Mouse (Mus musculus): Measurements from ENCODE around the gene Ncr1. TPM values are rescaled to one million over a fixed set of nuclear protein-coding genes. Genes with fewer than 3 reads are reported as not detected.

Gene Ncr1
- not detected for polyA plus RNA-seq (2015; fragmentation: Illumina TruSeq; extraction: RNeasy Lipid Tissue Mini Kit (QIAGEN cat#74804); ENCODE audit: insufficient read depth, low read depth, low replicate concordance)

GRCm38 (mm10) chr7:4337509-4337908 is at the start of gene Ncr1:
Ncr1 (plus strand) TSS chr7:4337724.

Other genes with a start within 250 kb of the Ncr1 start
- 13.3 TPM for gene Ttyh1, start 218.3 kb upstream of the Ncr1 start, polyA plus RNA-seq (2015; fragmentation: Illumina TruSeq; extraction: RNeasy Lipid Tissue Mini Kit (QIAGEN cat#74804); ENCODE audit: insufficient read depth, low read depth, low replicate concordance)
- 57.7 TPM for gene Leng8, start 200.7 kb upstream of the Ncr1 start, polyA plus RNA-seq (2015; fragmentation: Illumina TruSeq; extraction: RNeasy Lipid Tissue Mini Kit (QIAGEN cat#74804); ENCODE audit: insufficient read depth, low read depth, low replicate concordance)
- 0.87 TPM for gene Leng9, start 187.3 kb upstream of the Ncr1 start, polyA plus RNA-seq (2015; fragmentation: Illumina TruSeq; extraction: RNeasy Lipid Tissue Mini Kit (QIAGEN cat#74804); ENCODE audit: insufficient read depth, low read depth, low replicate concordance)
- 6.3 TPM for gene Cdc42ep5, start 172.9 kb upstream of the Ncr1 start, polyA plus RNA-seq (2015; fragmentation: Illumina TruSeq; extraction: RNeasy Lipid Tissue Mini Kit (QIAGEN cat#74804); ENCODE audit: insufficient read depth, low read depth, low replicate concordance)
- gene Lilra5, start 100.0 kb upstream of the Ncr1 start, polyA plus RNA-seq (2015; fragmentation: Illumina TruSeq; extraction: RNeasy Lipid Tissue Mini Kit (QIAGEN cat#74804); ENCODE audit: insufficient read depth, low read depth, low replicate concordance): not detected
- gene Gp6, start 60.0 kb downstream of the Ncr1 start, polyA plus RNA-seq (2015; fragmentation: Illumina TruSeq; extraction: RNeasy Lipid Tissue Mini Kit (QIAGEN cat#74804); ENCODE audit: insufficient read depth, low read depth, low replicate concordance): not detected
- gene Rdh13, start 107.9 kb downstream of the Ncr1 start, polyA plus RNA-seq (2015; fragmentation: Illumina TruSeq; extraction: RNeasy Lipid Tissue Mini Kit (QIAGEN cat#74804); ENCODE audit: insufficient read depth, low read depth, low replicate concordance): 2.6 TPM
- 1.0 TPM for gene Eps8l1, start 123.0 kb downstream of the Ncr1 start, polyA plus RNA-seq (2015; fragmentation: Illumina TruSeq; extraction: RNeasy Lipid Tissue Mini Kit (QIAGEN cat#74804); ENCODE audit: insufficient read depth, low read depth, low replicate concordance)
- gene Ppp1r12c, start 164.0 kb downstream of the Ncr1 start, polyA plus RNA-seq (2015; fragmentation: Illumina TruSeq; extraction: RNeasy Lipid Tissue Mini Kit (QIAGEN cat#74804); ENCODE audit: insufficient read depth, low read depth, low replicate concordance): 54.2 TPM
- not detected for gene Tnnt1, start 178.7 kb downstream of the Ncr1 start, polyA plus RNA-seq (2015; fragmentation: Illumina TruSeq; extraction: RNeasy Lipid Tissue Mini Kit (QIAGEN cat#74804); ENCODE audit: insufficient read depth, low read depth, low replicate concordance)
- 7.7 TPM for gene Tnni3, start 186.5 kb downstream of the Ncr1 start, polyA plus RNA-seq (2015; fragmentation: Illumina TruSeq; extraction: RNeasy Lipid Tissue Mini Kit (QIAGEN cat#74804); ENCODE audit: insufficient read depth, low read depth, low replicate concordance)
- gene Dnaaf3, start 194.7 kb downstream of the Ncr1 start, polyA plus RNA-seq (2015; fragmentation: Illumina TruSeq; extraction: RNeasy Lipid Tissue Mini Kit (QIAGEN cat#74804); ENCODE audit: insufficient read depth, low read depth, low replicate concordance): 0.48 TPM
- gene Syt5, start 209.8 kb downstream of the Ncr1 start, polyA plus RNA-seq (2015; fragmentation: Illumina TruSeq; extraction: RNeasy Lipid Tissue Mini Kit (QIAGEN cat#74804); ENCODE audit: insufficient read depth, low read depth, low replicate concordance): 2.9 TPM

Data from pancreas, adult 10 weeks (tissue).